Mouse (Mus musculus) forebrain, embryonic 12.5 days (tissue): ENCODE results near the gene Mta3. TPM values are rescaled to one million over a fixed set of nuclear protein-coding genes. Genes with fewer than 3 reads are reported as not detected.

ENCODE experiments used
- ATAC-seq: fragments of 200-750 bp; cut with Nextera tagmentation; 2 replicates; pipeline ENCODE4 v1.8.0; 2017; ENCODE audit warnings: moderate TSS enrichment; ENCODE audit not compliant: low FRiP score
- H3K27ac ChIP-seq: fragments of 300-500 bp; sonication (generic); 2 replicates; pipeline ENCODE4 v1.5.1; 2016; ENCODE audit warnings: mild to moderate bottlenecking
- H3K27me3 ChIP-seq: fragments of 300-500 bp; sonication (generic); 2 replicates; pipeline ENCODE4 v1.6.1; 2016; ENCODE audit warnings: mild to moderate bottlenecking
- H3K36me3 ChIP-seq: fragments of 300-500 bp; sonication (generic); replicated peaks from 2 replicates; pipeline ENCODE4 v1.6.1; 2016; ENCODE audit warnings: mild to moderate bottlenecking
- H3K4me1 ChIP-seq: fragments of 300-500 bp; sonication (generic); 2 replicates; pipeline ENCODE4 v1.6.1; 2016
- H3K4me2 ChIP-seq: fragments of 300-500 bp; sonication (generic); 2 replicates; pipeline ENCODE4 v1.6.1; 2016; ENCODE audit warnings: mild to moderate bottlenecking, moderate library complexity
- H3K4me3 ChIP-seq: fragments of 300-500 bp; sonication (generic); replicated peaks from 2 replicates; pipeline ENCODE4 v1.5.1; 2016; ENCODE audit warnings: mild to moderate bottlenecking
- H3K9ac ChIP-seq: fragments of 300-500 bp; sonication (generic); 2 replicates; pipeline ENCODE4 v1.6.1; 2016; ENCODE audit warnings: mild to moderate bottlenecking
- H3K9me3 ChIP-seq: fragments of 300-500 bp; sonication (generic); 2 replicates; pipeline ENCODE4 v1.6.1; 2016
- whole genome bisulfite sequencing: fragments of 180-500 bp; shearing (Covaris S2); methylation state at CpG from one replicate; pipeline ENCODE4 v1.1.7; 2016; 5-methylcytosine and 5-hydroxymethylcytosine counted together
- polyA plus RNA-seq: library from polyadenylated mRNA; unstranded; fragments of >200 nt; fragmentation: Nextera tagmentation; extraction: Ambion mirVana; gene quantifications from 2 replicates; pipeline ENCODE4 v1.2.1, GENCODE M21; 2016

The Mta3 gene
- polyA plus RNA-seq, 1 experiment from 2014 or later: 36.9 TPM

- no peak overlapping the region for H3K27ac ChIP-seq
- H3K9ac ChIP-seq: no peak overlapping the region
- peaks cover 6% of the 10 kb centered on the region for H3K36me3 ChIP-seq
- no peaks in the 10 kb centered on the region for H3K27me3 ChIP-seq
- H3K9me3 ChIP-seq: no peaks in the 10 kb centered on the region
- no peak overlapping the region for H3K4me2 ChIP-seq
- peaks cover 11% of the 10 kb centered on the region for H3K4me1 ChIP-seq
- no peak for ATAC-seq
- H3K4me3 ChIP-seq: no peak overlapping the region
- 92% methylated on average over 6 of the region's 6 CpGs for WGBS
These were observed 64.4 kb downstream of the Mta3 start for GRCm38 (mm10) chr17:83770371-83770770.

DNA sequence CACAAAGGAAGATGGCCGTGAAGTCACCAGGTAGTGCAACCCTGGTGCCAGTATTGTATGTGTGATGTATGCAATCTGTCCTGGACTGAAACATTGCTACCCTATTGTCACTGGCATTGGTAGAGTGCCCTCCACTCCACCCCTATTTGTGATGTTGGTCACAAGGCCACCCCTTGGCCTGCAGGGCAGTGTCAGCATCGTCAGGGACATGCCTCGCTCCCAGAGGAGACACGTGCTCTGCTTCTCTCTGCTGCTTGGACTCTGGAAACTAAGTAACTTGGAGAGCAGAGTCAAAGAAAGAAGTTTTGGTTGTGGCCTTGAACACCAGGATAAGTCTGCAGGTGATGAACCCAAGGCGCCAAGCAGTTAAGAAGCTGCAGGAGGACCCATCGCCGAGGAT lies 65.0 kb downstream of the Mta3 start:
- Histone ChIP-seq H3K4me1 (peaks cover 11% of the 10 kb centered on the region), H3K4me2 (no peak overlapping the region), H3K9ac (no peak overlapping the region), H3K4me3 (no peak overlapping the region), H3K9me3 (no peaks in the 10 kb centered on the region), H3K36me3 (peaks cover 6% of the 10 kb centered on the region), H3K27ac (no peak overlapping the region), H3K27me3 (no peaks in the 10 kb centered on the region)
- no peak for ATAC-seq
- 94% methylated on average over 7 of the region's 7 CpGs for WGBS

GRCm38 (mm10) chr17:83772110-83772509 lies 66.1 kb downstream of the Mta3 start:
- no peaks in the 10 kb centered on the region for H3K27me3 ChIP-seq
- no peak overlapping the region for H3K4me2 ChIP-seq
- H3K4me3 ChIP-seq: no peak overlapping the region
- peaks cover 11% of the 10 kb centered on the region for H3K4me1 ChIP-seq
- H3K9ac ChIP-seq: no peak overlapping the region
- no peak overlapping the region for H3K27ac ChIP-seq
- 91% methylated on average over 9 of the region's 9 CpGs for WGBS
- H3K36me3 ChIP-seq: peaks cover 6% of the 10 kb centered on the region; the same call in 1 of the 2 replicates
- ATAC-seq: no peak
- no peaks in the 10 kb centered on the region for H3K9me3 ChIP-seq

GRCm38 (mm10) chr17:83772711-83773110 lies 66.7 kb downstream of the Mta3 start:
- ATAC-seq: peak; percentile 75
- Histone ChIP-seq H3K4me3 (no peak overlapping the region), H3K36me3 (0 out of 2 replicates have a peak, but pooled peaks cover 4% of the 10 kb centered on the region), H3K9me3 (no peaks in the 10 kb centered on the region), H3K4me2 (no peak overlapping the region), H3K27me3 (no peaks in the 10 kb centered on the region), H3K9ac (no peak overlapping the region), H3K27ac (no peak overlapping the region; the same call in 1 of the 2 replicates), H3K4me1 (peaks cover 11% of the 10 kb centered on the region)
- 55% methylated on average over 8 of the region's 8 CpGs for WGBS

- Histone ChIP-seq H3K27ac (no peak overlapping the region), H3K36me3 (no peaks in the 10 kb centered on the region), H3K4me3 (no peak overlapping the region), H3K9ac (no peak overlapping the region), H3K27me3 (no peaks in the 10 kb centered on the region), H3K4me1 (peaks cover 11% of the 10 kb centered on the region), H3K4me2 (no peak overlapping the region), H3K9me3 (no peaks in the 10 kb centered on the region)
- no peak for ATAC-seq
- 97% methylated on average over 7 of the region's 7 CpGs for WGBS
These were observed 71.0 kb downstream of the Mta3 start for GRCm38 (mm10) chr17:83776965-83777364.

DNA sequence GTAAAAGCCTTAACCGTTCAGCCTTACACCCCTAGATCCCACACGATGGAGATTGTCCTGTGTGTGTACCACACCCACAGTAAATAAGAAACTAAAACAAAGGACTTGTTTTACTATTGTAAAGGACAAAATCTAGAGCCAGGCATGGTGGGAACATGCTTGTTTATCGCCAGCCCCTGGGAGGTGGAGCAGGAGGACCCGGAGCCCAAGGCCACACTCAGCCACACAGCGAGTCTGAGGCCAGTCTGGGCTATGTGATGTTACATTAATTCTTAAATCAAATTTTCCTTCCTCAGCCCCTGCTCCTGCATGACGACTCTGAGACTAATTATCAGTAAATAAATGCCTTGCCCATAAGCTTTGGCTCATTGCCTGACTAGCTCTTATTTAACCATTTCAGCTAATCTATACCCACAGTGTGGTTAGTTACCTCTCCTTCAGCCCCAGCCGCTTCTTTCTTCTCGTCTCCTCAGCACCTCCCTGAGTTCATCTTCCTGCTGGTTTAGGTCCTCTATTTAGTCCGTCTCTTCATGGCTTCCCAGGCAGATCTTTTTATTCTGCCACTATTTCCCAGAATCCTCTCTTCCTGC lies 71.6 kb downstream of the Mta3 start:
- no peaks in the 10 kb centered on the region for H3K9me3 ChIP-seq
- WGBS: 82% methylated on average over 9 of the region's 9 CpGs
- ATAC-seq: no peak

DNA sequence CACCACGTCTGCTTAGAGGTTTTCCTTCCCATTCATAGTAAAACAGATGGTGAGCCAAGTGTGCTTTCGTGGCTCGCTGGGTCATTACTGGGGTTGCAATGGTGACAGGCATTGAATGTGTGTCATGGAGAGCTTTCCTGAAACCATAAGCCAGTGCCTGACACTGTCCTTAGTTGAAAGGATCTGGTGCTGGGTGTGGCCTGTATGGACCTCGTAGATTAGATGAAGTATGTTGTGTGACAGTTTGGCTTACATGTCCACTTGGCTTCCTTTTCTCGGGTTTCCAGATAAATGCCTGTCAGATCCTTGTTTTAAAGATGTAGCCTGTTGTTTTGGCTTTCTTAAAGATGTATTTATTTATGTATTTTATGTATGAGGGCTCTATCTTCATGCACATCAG lies 74.3 kb downstream of the Mta3 start:
- Histone ChIP-seq H3K27me3 (no peaks in the 10 kb centered on the region), H3K4me2 (no peak overlapping the region), H3K9ac (no peak overlapping the region), H3K9me3 (no peaks in the 10 kb centered on the region), H3K36me3 (no peaks in the 10 kb centered on the region), H3K27ac (no peak overlapping the region), H3K4me3 (no peak overlapping the region), H3K4me1 (peaks cover 3% of the 10 kb centered on the region; the same call in 1 of the 2 replicates)
- no peak for ATAC-seq
- 83% methylated on average over 5 of the region's 5 CpGs for WGBS

More for the DNA sequence above, 71.6 kb downstream of the Mta3 start:
- no peaks in the 10 kb centered on the region for H3K27me3 ChIP-seq
- H3K4me3 ChIP-seq: no peak overlapping the region
- H3K4me2 ChIP-seq: no peak overlapping the region
- no peaks in the 10 kb centered on the region for H3K36me3 ChIP-seq
- peaks cover 11% of the 10 kb centered on the region for H3K4me1 ChIP-seq
- no peak overlapping the region for H3K9ac ChIP-seq
- H3K27ac ChIP-seq: no peak overlapping the region

GRCm38 (mm10) chr17:83782740-83783139 lies 76.8 kb downstream of the Mta3 start:
- 37% methylated on average over 5 of the region's 5 CpGs for WGBS
- Histone ChIP-seq H3K4me3 (no peak overlapping the region), H3K4me2 (no peak overlapping the region), H3K27ac (0 out of 2 replicates have a peak overlapping the region, but pooled peaks have one; percentile 36), H3K4me1 (peaks cover 3% of the 10 kb centered on the region; the same call in 1 of the 2 replicates), H3K36me3 (no peaks in the 10 kb centered on the region), H3K9me3 (no peaks in the 10 kb centered on the region), H3K9ac (no peak overlapping the region), H3K27me3 (no peaks in the 10 kb centered on the region)
- peak; percentile 77; the same call in 1 of the 2 replicates for ATAC-seq

DNA sequence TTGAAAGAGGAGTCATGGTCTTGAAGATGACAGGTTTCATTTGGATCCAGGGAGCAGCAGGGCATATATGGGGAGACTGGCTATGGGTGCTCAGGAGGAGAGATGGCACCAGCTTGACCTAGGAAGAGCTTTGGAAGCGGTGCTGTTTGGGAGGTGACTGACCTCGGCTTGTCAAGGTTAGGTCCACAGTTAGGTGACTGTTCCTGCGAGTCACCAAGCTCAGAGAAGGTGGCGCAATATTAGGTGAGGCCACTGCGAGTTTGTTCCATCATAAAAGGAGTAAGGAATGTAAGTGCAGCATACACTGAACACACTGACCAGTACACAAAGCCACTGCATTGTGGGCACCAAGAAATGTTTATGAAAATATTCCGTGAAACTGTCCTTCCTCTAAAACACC lies 80.5 kb downstream of the Mta3 start:
- no peak overlapping the region for H3K4me3 ChIP-seq
- no peaks in the 10 kb centered on the region for H3K27me3 ChIP-seq
- H3K4me1 ChIP-seq: peaks cover 3% of the 10 kb centered on the region; the same call in 1 of the 2 replicates
- H3K27ac ChIP-seq: no peak overlapping the region
- H3K4me2 ChIP-seq: no peak overlapping the region
- no peak overlapping the region for H3K9ac ChIP-seq
- no peaks in the 10 kb centered on the region for H3K36me3 ChIP-seq
- ATAC-seq: no peak
- no peaks in the 10 kb centered on the region for H3K9me3 ChIP-seq
- 93% methylated on average over 6 of the region's 6 CpGs for WGBS

DNA sequence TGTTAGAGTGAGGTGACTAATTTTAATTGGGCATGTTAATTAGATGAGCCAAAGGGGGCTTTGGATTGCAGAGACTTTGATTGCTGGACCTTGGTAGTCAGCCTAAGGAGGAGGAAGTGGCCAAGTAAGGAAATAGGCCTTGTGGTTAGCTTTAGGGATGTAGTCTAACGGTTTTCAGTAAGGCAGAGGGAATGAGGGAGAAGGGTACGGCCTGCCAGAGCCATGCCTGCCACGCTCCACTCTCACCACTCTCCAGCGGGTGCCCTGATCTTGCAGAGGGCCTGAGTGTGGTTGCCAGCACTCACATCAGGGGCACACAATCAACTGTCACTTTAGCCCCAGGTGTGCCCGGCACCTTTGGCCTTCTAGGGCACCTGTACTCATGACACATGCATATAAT lies 84.2 kb downstream of the Mta3 start:
- no peak for ATAC-seq
- 0 out of 2 replicates have a peak, but pooled peaks cover 3% of the 10 kb centered on the region for H3K36me3 ChIP-seq
- H3K9ac ChIP-seq: no peak overlapping the region
- no peak overlapping the region for H3K4me2 ChIP-seq
- peaks cover 4% of the 10 kb centered on the region; the same call in 1 of the 2 replicates for H3K4me1 ChIP-seq
- 81% methylated on average over 5 of the region's 5 CpGs for WGBS
- H3K4me3 ChIP-seq: no peak overlapping the region
- H3K27ac ChIP-seq: no peak overlapping the region
- H3K9me3 ChIP-seq: no peaks in the 10 kb centered on the region
- no peaks in the 10 kb centered on the region for H3K27me3 ChIP-seq

GRCm38 (mm10) chr17:83792388-83792787 lies 86.4 kb downstream of the Mta3 start:
- Histone ChIP-seq H3K4me2 (peak overlapping the region; percentile 13; the same call in 1 of the 2 replicates), H3K9ac (no peak overlapping the region)
- ATAC-seq: no peak

GRCm38 (mm10) chr17:83795121-83795520 lies 89.2 kb downstream of the Mta3 start:
- no peak overlapping the region for H3K27ac ChIP-seq
- no peak for ATAC-seq
- H3K9ac ChIP-seq: no peak overlapping the region
- no peak overlapping the region for H3K4me2 ChIP-seq
- no peak overlapping the region for H3K4me3 ChIP-seq
- 0 out of 2 replicates have a peak, but pooled peaks cover 3% of the 10 kb centered on the region for H3K36me3 ChIP-seq
- H3K4me1 ChIP-seq: peaks cover 4% of the 10 kb centered on the region; the same call in 1 of the 2 replicates
- H3K27me3 ChIP-seq: no peaks in the 10 kb centered on the region
- 98% methylated on average over 17 of the region's 17 CpGs for WGBS
- H3K9me3 ChIP-seq: no peaks in the 10 kb centered on the region

More at GRCm38 (mm10) chr17:83792388-83792787, 86.4 kb downstream of the Mta3 start:
- Histone ChIP-seq H3K9me3 (no peaks in the 10 kb centered on the region), H3K27ac (no peak overlapping the region), H3K36me3 (0 out of 2 replicates have a peak, but pooled peaks cover 3% of the 10 kb centered on the region), H3K4me1 (peaks cover 4% of the 10 kb centered on the region; the same call in 1 of the 2 replicates), H3K4me3 (no peak overlapping the region), H3K27me3 (no peaks in the 10 kb centered on the region)
- 65% methylated on average over 23 of the region's 23 CpGs for WGBS

DNA sequence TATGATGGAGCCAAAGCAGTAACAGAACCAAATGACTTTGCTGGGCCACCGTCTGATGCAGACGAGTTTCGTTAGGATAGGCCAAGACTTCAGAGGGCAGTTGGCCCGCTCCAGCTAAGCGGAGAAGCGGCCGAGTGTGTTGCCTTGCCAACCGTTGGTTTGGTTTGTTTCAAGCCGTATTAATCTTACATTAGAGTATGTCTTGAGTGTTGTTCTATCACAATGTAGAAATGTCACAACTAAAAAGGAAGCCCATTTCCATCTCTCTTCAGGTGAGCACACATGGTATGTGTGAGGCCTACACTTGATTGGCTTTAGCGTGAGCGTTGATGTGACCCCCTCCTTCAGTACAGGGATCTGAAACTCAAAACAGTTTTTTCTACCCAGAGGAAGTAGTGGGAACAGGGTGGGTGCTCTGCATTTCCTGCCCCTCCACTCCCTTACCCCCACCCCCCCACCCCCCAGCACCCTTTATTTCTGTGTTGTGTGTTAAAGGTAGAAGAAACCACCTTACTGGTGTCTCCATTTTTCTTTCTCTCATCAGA lies 93.6 kb downstream of the Mta3 start:
- Histone ChIP-seq H3K9me3 (no peaks in the 10 kb centered on the region), H3K27ac (no peak overlapping the region), H3K4me2 (no peak overlapping the region), H3K36me3 (no peaks in the 10 kb centered on the region), H3K9ac (no peak overlapping the region), H3K4me1 (0 out of 2 replicates have a peak, but pooled peaks cover 10% of the 10 kb centered on the region), H3K27me3 (no peaks in the 10 kb centered on the region), H3K4me3 (no peak overlapping the region)
- WGBS: 93% methylated on average over 11 of the region's 11 CpGs
- ATAC-seq: no peak
